Mouse (Mus musculus): ENCODE data around the gene Cir1.

DNA sequence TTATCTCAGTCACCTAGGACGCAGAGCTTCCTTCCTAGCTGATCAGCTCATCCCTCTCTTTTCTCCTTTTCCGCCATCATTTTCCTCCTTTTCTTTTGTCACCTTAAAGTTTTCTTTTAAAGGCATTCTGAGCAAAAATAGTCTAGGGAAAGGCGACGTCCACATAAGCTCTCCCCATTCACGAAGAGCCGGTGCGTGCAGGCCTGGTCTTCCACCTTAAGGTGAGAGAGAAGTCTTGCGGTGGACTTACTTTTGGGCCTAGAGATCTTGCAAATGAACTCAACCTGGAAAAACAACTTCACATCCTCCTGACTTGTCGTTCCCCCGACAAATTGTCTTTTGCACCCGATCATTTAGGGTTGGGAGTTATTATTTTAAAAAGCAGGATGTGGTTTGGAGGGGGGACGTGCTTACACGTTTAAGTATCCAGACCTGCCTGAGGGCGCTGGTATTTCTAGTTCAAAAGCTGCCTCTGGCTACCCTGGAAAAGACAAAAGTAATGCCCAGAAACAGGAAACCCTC lies 42.4 kb downstream of the Cir1 start:
- no peak for TF ChIP-seq POLR2A (IDR thresholded peaks at IDR 0.05; ENCODE audit: insufficient read length, low read depth)
- TF ChIP-seq POLR2AphosphoS2 (IDR thresholded peaks at IDR 0.05; ENCODE audit: insufficient read length, low read depth) = no peak
- no peak for TF ChIP-seq USF1 (IDR thresholded peaks at IDR 0.05; ENCODE audit: low read depth)
- no peak for TF ChIP-seq TCF3 (IDR thresholded peaks at IDR 0.05; ENCODE audit: insufficient read length, low read depth)
- TF ChIP-seq E2F4 (IDR thresholded peaks at IDR 0.05; ENCODE audit: insufficient read depth) = no peak
- TF ChIP-seq CEBPB (IDR thresholded peaks at IDR 0.05; ENCODE audit: insufficient read depth, poor library complexity, severe bottlenecking) = no peak
- no peak for TF ChIP-seq MAX (IDR thresholded peaks at IDR 0.05; ENCODE audit: low read depth)
- TF ChIP-seq MYOG (IDR thresholded peaks at IDR 0.05; ENCODE audit: control insufficient read depth in 1 of 3, insufficient read depth in 1 of 3, insufficient read length in 2 of 3, low read depth in 2 of 3) = no peak
